Mouse (Mus musculus) heart, adult 8-10 months (tissue): ENCODE results near the gene Oaz3. TPM values are rescaled to one million over a fixed set of nuclear protein-coding genes. Genes with fewer than 3 reads are reported as not detected.

Experiments used
- DNase-seq: peaks from one replicate; pipeline ENCODE4 v3.0.0; 2022; ENCODE audit warnings: low spot score
- total RNA-seq, 4 experiments: library from RNA; stranded (reverse); gene quantifications; 2 replicates each; pipeline ENCODE4 v1.2.4; 2022

Oaz3 gene
- under 1 TPM in 1 of 4 experiments, not detected in 3; 0.41 TPM for total RNA-seq

DNA sequence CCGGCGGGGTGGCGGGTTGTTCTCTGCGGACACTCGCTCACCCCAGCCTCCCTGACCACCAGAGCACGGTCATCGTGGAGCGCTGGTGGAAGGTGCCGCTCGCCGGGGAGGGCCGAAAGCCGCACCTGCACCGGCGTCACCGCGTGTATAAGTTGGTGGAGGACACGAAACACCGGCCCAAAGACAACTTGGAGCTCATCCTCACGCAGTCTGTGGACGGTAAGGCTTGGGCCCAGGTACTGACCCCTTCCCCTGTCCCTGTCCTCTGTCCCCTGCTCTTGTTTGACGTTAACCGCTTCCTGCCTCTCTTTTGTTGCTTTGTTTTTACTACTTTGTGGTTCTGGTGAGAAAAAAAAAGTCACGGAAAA, at the start of gene Oaz3:
Oaz3 (minus strand) TSS at position 319 of the 368 bp plus-strand sequence.
- DNase-seq = no peak

DNA sequence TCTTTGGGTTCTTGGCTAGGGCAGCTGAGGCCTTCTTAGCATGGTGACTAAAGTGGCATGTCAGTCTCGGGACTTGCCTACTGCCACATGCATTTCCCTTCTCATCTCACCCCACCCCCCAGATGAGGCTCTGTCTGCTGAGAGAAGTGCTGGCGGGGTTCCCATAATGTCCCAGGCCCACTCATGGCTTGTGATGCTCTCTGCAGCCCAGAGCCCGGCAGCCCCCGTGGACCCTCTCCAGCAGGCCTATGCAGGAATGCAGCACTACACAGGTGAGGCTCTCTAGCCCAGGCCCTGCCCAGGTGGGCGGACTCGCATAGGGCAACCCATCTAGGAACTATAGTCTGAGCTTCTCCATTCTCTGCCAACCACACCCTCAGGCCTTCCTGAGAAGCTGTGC, 43.9 kb upstream of the Oaz3 start:
- no peak for DNase-seq

DNA sequence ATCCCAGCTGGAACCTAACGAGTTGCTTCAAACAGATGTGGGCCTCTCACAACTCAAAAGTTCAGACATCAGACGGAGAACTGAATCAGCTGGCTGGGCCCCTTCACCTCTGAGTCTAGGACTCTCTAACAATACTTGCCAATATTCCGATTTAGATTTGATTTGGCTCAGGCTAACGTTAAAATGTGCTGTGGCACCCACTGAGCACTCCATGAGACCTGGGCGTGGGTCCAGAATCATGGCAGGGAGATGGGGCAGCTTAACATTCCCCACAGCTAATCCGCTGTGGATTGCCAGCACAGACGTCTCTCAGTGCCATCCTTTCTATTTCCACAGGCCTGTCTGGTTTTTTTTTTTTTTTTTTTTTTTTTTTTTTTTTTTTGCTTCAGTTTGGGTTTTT, 42.2 kb upstream of the Oaz3 start:
- no peak for DNase-seq

DNA sequence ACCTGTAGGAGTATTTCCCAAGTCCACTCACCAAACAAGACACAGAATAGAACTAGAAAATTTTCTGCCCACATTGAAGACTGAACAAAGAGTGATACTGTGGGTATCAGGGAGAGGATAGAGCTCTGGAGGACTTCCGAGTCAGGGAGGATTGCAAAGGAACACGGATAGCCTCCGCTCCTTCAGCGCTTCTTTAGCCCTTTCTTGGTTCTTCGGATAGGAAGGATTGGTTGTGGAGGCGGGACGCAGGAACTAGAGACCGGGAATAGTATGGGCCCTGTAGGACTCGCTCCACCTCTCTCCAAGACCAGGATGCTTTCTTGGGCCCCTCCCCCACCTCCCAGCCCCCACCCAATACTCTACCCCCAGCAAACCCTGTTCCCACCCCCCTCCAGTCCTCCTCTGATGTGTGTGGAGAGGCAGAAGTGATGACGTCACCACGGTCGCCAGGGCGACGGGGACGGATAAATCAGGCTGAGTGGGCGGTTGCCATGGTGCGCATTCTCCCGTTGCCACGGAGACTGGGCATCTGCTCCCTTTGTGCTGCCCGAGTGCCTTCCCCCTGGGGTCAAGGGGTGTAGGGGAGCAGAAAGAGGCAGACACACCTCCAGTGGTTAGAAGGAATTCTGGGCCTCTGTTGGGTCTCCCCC, 40.2 kb upstream of the Oaz3 start:
- DNase-seq = no peak

DNA sequence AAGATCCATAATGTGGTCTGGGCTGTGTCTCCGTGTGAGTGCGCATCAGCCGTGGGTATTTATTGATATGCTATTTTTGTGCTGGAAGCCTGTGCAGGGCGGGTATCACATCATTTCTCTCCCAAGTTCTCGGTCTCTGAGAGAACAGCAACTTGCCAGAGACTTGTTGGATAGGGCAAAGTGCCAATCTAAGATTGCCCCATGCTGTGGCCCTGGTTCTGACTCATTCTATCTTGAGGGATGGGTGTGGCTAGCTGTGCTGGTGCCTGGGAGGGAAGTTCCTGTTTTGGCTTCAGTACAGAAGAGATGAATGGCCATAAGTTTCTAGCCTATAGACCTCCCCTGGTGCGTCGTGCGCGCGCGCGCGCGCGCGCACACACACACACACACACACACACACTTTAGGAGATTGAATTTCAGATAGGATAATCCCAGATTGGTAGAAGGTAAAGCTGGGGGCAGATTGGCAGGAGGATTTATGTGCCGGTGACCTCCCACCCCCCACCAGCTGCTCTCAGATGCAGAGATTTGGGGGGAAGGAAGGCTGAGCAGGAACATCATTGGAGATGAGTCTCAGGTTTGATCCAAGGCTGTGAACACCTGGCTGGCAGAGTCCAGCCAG, 39.2 kb upstream of the Oaz3 start:
- peak; percentile 16 for DNase-seq

DNA sequence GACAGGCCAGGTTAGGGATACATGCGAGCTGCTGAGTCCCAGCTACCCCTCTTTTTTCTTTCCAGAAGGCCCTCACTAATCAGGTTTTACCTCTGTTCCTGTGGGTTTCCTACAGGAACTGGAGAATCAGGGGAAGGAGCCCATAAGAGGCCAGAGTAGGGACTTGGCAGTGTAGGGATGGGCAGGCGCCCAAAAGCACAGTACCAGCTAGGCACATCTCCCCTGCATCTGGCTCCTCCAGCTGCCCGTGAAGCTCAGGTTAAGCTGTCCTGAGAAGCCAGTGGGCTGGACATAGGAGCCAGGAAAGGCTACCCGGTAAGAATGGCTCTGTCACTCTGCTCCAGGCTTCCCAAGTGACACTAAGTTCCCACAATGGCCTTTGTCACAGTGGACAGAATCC, 37.7 kb upstream of the Oaz3 start:
- DNase-seq = no peak

DNA sequence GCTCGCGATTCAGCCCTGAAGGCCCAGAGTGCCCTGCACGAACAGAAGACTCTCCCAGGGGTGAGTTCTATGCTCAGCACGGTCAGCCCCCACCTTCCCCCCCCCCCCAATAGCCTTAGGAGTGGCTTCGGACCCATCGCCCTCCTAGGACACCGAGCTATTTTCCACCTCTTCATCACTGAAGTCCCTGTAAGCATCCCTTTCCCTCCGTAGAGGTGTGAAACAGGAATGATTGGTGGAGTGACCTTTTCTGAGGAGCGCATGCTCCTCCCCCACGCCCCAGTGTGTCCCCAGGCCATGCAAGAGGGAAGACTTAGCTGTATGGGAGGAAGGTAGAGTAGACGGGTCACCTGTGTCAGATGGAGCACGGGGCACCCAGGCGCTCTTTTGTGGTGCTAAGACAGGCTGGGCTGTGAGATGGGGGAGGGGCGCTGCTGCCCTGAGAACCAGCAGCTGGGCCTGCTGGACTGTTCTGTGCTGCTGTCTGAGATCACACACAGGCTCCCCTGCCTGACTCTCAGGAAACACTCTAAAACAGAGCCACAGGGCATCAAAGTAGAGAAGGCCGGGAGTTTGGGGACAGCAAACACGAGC, 36.7 kb upstream of the Oaz3 start, which contains the start of gene Riiad1:
Riiad1 (minus strand) TSS at position 51 of the 594 bp plus-strand sequence.
- no peak for DNase-seq

DNA sequence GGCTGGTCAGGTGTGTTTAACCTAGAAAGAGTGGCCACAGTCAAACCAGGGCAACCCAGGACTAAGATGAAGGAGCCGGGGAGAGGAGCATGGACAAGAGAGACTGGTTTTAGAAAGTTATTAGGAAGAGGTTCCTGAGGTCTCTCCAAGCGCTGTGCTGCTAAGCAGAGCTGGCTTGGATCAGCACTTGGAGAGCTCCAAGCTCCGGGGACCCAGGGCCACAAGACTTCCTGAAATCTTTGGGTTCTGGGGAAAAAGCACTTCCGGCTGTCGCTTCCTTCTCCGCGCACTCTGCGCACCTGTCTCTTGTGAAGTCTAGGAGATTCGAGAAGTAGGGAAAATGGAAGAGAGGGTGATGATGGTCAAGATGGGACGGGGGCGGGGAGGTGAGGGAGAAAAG, 35.8 kb upstream of the Oaz3 start:
- DNase-seq = no peak

DNA sequence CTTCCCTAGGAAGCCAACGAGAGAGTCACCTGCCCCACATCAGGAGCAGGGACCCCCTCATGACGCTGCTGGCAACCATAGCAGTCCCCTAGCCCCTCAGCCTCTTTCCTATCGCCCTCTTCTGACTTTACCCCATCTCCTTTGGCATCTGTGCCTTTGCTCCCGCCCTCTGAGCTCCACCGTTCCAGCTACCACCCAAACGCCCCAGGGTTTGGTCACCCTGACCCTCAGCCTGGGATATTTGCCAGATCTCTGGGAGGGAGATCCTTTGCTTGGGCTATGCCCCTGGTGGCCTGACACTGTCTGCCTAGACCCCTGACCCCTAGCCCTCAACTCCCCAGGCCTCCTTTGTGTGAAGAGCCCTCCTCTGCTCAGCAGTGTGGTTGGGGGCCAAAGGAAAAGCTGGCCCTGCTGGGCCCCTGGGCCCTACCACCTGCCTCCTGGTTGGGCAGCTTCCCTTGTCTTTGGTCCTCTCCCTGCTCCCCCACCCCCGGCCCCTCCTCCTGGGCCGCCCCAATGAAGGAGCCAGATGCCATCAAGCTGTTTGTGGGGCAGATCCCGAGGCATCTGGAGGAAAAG, 35.0 kb upstream of the Oaz3 start:
- DNase-seq = no peak

DNA sequence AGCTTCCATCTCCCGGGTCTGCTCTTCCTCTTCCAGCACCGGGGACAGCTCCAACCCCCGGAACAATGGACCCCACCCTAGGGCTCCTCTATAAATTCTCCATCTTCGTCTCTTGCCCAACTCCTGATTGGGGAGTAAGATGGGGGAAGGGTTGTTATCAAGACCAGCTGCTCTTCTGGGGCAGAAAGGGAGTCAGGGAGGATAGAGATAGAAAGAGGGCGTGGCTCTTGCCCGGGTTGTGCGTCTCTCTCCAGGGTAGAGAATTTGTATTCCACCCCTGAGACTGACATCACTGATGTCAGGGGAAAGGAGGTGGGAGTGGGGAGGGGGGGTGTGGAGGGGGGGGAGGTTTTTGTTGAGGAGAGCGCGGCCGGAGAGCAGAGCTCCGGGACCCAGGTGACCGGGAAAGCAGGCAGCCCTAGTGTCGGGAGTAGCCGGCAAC, 34.3 kb upstream of the Oaz3 start, which contains the start of gene Celf3:
Celf3 (plus strand) TSS at position 315 of the 442 bp plus-strand sequence.
- no peak for DNase-seq

DNA sequence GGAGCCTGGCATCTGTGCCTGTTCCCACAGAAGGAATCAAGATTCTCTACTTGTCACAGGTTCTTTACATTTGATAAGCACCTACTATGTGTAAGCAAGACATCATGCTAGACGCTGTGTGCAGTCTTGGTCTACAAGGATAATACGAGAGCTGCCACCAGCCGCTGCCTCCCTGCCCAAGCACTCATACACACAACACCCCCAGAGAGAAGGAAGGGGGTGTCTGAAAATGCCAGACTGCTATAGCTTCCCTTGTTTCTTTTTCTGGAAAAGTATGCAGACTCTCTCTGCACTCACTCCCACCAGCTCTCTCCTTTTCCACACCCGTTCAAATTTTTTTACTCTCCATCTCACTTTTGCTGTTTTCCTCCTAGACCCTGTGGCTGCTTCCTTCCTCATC, 33.7 kb upstream of the Oaz3 start:
- no peak for DNase-seq

DNA sequence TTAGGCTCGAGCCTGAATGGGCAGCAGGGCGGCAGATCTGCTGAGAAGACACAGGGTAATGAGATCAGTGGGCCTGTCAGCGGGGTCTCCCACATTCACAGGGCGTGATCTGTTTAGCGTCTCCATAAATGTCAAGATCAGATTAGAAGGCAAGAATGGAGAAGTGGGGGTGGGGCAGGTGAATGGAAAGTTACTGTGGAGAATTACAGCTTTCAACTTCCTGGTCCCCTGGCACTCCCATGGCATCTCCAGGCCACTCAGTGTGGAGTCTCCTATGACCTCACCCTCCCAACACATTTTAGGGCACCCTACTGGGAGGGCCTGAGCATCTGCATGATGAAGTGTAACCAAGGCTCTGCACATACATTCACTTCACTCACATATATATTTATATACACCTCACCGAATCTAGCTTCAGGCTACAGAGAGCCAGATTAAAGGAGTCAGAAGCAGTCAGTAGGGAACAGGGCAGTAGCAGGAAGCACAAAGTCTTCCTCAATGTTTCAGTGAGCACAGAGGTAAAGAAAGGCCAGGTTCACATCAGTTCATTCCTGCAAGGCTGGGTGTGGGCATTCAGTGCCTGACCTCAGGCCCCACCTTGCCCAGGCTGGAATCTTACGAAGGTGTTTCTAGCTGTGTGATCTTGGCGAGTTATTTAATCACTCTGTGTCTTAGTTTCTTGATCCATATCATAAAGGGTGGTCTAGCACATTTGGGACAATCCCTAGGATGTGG, 32.8 kb upstream of the Oaz3 start:
- DNase-seq = no peak

DNA sequence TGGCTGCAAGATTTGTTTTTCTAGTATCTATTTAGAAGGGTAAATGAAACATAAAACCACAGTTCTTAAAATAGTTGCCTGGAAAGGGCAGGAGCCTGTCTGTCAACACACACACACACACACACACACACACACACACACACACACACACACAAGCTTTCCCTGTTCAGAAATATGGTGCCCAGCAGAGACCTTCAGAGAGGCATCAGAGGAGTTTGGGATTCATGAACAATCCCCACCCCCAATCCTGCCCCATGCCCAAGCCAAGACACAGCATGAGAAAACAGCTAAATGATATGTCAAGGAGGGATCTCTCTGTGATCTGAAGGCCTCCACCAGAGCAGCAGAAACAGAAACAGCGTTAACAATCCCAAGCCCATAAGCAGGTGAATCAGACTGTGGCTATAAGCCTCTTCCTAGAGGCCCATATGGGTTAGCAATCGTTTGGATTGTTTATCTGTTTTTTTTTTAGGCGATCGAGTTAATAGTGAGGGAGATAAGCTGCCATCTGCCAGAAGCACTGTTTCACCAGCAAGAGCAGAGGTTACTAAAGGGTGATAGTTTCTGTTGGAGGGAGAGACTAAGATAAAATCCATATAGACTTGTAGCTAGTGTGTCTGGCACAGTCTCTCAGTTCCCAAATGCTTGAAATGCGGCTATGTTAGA, 30.0 kb upstream of the Oaz3 start:
- no peak for DNase-seq

DNA sequence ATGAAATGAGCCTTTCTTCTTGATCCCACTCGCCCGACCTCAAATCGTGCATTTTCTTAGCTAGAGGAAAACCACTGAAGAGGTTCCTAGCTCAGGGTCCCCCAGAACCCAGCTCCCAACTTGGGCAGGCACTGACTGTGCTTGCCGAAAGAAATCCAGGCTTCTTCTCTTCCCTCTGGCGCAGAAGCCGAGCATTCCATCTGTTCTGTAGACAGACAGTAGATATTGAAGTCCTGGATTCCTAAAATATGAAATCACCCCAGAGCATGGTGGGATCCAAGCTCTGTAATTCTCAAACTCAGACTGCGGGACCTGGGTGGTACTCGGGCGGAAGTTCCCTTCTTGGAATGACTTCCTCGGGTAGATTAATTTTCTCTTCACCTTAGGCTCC, 29.4 kb upstream of the Oaz3 start:
- DNase-seq = no peak

DNA sequence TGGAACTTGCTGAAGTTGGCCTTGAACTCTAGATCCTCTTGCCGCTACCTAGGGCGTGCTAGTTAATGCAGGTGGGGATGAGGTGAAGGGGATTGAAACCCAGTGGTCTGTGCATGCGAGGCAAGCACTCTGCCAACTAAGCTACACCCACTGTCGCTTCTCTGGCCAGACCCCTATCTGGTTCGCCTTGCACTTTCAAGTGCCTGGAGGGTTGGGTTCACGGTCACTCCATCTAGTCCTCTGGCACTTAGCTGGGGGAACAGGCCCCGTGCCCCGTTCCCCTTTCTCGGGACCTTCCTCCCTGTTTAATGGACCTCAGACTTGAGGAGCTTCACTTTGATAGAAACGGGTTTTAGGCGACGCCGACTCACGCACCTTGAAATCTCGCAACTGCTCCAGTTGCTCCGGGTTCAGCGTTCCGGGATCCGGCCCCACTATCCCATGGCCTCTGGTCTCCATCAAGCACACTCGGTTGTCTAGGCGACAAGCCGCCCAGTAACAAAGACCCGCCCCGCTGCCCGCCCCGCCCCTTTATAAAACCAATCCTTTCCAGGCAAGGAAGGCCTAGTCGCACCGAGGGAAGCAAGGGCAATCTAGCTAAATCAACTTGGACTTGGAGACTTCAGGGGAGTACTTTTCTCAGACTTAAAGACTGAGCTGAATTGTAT, 28.9 kb upstream of the Oaz3 start:
- peak; percentile 5 for DNase-seq

DNA sequence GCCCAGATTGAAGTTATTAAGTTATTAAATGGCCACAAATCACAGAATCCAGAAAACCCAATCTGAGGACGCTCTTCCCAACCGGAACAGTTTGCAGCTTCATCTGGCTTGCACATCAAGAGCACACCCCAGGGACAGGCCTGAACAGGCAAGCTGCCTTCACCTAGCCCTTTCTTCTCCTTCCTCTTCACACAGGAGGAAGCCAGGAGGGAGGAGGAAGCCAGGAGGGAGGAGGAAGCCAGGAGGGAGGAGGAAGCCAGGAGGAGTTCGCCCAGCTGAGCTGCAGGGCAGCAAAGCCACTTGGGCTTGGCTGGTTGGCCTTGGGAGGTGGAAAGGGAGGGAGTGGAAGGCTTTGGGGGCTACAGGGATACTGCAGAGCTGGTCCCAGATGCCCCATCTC, 25.2 kb upstream of the Oaz3 start:
- DNase-seq = no peak

DNA sequence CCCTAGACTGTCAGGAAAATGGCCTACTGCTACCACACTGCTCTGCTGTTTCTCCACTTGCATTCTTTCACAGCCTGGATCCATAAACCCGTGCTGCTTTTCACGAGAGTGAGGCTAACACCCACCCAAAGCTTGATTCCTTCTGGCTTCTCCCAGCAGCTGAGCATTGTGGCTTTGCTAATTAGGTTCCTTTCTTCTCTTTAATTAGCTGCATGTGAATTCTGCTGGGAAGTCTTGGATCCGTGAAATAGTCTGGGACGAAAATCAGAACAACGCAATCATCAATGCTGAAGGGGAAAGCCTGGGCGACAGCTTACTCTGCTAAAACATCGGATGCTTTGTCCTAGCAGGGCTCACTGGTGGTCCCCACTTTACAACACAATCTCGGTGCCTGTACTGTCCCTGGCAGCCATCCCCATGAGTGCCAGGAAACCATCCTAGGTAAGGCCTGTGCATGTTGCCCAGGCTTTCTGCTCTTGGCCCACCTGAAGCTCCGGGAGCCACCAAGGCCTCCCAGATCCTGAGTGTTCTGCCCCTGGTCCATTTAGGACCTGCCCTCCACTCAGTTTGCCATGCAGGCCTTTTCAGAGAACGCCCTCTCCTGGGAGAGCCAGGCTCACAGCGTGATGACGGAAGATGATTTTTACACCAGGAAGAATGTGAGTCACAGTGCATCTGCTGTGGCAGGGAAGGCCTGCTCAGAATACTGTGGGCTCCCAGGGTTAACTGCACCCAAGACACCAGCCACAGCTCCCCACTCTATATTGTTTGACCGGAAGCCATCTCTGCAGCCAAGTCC, 22.1 kb upstream of the Oaz3 start:
- no peak for DNase-seq

DNA sequence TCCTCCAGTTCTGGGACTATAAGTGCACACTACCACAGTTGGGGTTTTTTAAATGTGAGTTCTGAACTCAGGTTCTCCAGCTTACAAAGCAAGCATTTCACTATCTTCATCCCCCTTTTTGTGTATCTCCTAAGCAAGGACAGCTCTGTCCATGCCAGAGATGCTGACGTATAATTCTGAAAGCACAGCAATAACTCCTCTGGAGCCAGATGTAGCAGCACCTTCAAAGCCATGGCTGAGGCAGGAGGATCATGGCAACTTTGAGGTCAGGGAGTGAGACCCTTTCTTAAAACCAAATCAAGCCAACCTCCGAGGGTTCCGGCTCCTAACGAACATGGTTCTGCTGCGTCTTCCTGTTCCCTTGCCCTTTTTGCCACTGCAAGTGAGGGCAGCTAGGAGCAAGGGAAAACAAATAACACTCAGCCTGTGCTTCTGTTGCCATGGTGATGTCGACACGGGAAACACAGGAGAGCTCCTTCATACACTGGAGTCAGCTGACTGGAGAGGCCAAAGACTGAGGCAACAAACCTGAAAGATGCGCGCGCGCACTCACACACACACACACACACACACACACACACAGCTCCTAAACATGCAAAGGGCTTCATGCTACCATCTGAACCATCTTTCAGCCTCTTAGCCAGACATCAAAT, 20.3 kb upstream of the Oaz3 start:
- no peak for DNase-seq

DNA sequence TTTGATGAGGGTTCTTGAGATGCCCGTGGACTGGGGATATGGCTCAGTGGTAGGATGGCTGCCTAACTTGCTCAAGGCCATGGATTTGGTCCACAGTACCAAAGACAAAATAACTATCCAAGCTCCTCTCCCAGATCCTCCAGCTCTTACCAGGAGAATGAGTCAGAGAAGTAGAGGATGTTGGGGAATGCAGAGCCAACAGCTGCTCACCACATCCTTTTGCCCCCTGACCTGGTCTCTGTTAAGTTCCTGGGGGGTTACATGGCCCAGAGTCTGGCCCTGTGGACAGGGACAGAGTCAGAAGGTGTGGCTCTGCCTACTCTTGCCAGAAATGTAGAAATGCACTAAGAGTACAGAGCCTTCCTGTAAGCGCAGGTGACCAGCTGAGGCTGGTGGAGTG, 16.1 kb upstream of the Oaz3 start:
- no peak for DNase-seq

DNA sequence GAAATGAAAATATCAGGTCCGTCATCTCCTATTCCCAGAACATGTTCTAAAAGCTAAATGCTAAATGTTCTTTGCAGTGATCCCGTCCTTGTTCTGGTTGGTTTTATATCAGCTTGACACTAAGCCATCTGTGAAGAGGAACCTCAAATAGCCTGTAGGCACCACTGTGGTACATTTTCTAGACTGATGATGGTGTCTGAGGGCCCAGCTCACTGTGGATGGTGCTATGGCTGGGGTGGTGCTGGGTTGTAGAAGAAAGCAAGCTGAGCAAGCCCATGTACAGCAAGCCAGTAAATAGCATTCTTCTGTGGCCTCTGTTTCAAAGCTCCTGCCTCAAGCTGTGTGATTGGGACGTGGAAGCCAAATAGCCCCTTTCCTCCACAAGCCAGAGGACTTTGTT, 13.3 kb upstream of the Oaz3 start:
- DNase-seq = no peak
